Mouse (Mus musculus) heart, adult 2 months (tissue): ENCODE data around the gene Iqschfp.

Source experiments
- CTCF ChIP-seq: fragments of 200-600 bp; IDR thresholded peaks from 2 replicates; pipeline ENCODE4 v1.8.1; 2022; ENCODE audit warnings: antibody characterized with exemption, mild to moderate bottlenecking, moderate library complexity
- EP300 ChIP-seq: fragments of 200-500 bp; IDR thresholded peaks from 2 replicates; pipeline ENCODE4 v1.6.1; 2011; ENCODE audit warnings: low read depth, low read length, control low read depth; ENCODE audit not compliant: insufficient read depth
- POLR2A ChIP-seq: fragments of 200-500 bp; IDR thresholded peaks from 2 replicates; pipeline ENCODE4 v1.6.1; 2011; ENCODE audit warnings: mild to moderate bottlenecking, low read depth, low read length, control low read depth; ENCODE audit not compliant: insufficient read depth

DNA sequence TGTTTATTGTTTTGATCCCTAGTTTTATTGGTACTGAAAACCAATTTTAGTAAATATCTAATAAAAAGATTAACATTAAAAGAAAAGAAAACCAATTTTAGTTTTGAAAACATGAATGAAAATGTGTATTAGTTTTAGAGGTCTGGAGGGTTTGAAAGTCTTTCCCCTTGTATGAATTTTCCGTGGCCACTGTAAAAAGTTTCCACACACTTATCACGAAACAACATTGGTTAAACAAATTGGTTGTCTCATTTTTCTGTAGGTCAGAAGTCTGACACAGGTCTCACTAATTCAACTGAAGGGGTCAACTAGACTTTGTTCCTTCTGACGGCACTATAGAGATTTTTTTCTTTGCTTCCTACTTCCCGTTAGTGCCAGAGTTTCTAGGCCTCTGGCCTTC, 14.8 kb upstream of the Iqschfp start:
- no peak for TF ChIP-seq POLR2A
- TF ChIP-seq CTCF: no peak
- TF ChIP-seq EP300: no peak
